Mouse (Mus musculus) cerebellum, postnatal 25 days (tissue): ENCODE data around the gene Rtn2.

Source experiments
- DNase-seq, 2 experiments: peaks; one replicate each; pipeline ENCODE4 v3.0.0; 2021; ENCODE audit warnings: mixed read lengths in 2 of 2

Rtn2 gene

DNA sequence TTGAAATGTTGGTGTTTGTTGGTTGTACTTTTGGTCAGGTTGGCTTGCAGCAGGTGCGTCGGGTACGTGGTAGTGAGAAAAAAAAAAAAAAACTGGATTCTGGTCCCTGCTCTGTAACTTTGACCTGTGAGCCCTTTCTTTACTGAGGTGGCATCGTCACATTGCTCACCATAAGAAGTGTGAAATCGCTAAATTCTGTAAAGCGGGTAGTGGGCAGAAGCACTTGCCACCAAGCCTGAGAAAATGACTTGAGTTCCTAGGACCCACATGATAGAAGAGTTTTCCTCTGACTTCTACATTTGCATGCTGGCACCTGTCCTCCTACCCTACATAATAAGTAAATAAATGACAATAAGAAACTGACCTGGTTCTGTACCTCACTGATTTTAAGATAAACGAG is 38.2 kb downstream of the Rtn2 start:
- DNase-seq: no peak

DNA sequence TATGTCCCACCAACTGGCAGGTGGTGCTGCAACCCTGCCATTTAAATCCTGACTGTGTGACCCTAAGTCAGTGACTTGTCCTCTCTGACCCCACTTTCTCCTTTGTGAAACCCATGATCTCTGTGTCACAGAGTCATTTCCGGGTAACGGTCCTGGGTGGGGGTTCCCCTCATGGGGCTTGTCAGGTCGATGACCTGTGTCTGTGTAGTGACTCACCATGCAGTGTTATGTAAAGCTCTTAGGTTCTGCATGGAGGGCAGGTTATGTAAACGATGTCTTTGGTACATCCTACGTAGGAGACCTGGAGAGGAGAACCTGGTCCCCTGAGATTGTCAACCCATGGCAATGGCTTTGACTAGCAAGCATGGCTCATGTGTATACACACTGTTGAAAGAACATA is 39.0 kb downstream of the Rtn2 start:
- DNase-seq: no peak

DNA sequence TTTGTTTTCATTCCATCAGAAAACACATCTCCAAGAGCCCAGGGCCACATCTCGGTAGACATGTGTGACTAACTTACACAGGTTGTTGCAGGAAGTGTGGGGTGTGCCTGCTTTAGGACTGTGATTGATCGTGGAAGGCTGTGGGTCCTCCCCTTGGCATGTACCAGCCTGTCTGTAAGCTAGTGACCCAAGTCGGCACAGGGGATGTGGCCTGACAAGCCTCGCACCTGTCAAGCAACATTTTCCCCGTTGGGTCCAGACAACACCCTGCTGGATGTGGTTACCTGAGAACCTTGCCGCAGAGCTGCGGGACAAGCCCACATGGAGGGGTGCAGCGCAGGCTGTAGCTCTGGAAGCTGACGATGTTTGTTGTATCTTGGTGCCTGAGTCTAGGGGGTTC is 40.1 kb downstream of the Rtn2 start:
- DNase-seq: no peak

DNA sequence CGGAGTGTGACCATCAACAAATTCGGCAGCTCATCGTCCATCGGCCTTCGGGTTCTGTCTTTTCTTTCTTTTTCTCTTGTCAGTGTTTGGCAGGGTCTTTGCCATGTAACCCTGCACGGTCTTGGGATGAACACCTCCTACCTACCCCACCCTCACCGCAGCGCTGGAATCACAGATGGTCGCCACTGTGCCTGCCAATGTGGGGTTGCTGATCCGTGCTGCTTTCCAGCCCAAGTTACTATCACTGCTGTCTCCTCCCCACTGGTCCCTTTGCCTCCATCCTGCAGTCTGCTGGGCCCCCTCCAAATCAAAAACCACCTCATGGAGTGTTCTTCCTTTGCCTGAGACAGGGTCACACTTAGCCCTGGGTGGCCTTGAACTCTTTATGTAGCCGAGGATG is 41.8 kb downstream of the Rtn2 start:
- DNase-seq: no peak

DNA sequence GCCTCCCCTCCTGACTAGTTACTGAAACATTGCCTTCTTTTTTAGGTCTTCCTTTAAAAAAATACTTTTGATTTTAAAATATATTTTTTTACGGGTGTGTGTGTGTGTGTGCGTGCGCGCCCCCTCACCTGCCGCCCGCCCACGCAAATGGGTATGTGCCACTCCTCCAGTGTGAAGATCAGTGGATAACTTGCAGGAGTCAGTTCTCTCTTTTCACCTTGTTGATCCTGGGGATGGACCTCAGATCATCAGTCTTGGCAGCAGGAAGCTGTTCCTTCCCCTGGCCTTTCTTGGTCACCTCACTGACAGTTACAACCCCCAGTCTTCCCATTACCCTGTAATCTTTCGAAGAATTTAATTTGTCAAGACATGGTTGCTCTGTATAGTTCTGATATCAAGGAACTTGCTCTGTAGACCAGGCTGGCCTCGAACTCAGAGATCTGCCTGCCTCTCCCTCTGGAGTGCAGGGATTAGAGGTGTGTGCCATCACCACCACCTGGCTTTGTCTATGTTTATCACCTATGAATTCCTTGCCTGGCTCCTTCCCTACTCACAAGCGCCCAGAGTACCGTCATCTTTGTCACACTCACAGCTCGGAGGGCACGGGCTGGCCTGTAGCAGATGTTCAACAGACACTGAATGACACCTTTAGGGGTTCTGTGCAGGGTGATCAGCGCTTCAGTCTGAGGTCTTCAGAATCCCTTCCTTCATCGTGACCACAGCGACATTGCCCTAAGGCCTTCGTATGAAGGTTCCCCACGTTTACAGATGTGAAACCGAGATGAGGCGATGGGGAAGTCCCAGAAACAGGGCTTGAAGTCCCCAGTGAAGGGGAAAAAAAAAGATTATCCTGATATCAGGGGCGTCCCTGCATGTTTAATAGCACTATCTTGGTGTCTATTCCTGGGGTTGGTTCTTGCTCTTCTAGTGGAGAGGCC is 43.1 kb downstream of the Rtn2 start:
- DNase-seq: no peak

DNA sequence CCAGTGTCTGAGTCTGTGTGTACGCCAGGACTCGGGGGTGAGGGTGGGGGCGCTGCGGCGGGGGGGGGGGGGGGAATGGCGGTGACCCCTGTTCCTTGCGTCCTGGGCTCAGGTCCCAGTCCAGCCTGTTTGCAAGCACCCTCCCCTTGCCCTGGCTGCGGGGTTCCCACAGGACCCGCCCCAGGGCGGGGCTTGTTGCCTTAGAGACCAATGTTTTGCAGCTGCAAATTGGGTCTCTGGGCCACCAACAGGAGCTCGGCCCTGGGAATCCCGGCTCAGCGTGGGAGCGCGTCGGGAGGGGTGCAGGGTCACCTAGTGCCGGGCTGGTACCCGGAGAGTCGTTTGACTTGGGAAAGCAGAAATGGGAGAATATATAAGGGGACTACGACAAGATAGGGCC is 43.9 kb downstream of the Rtn2 start:
- peak; percentile 66 to 78 for DNase-seq

DNA sequence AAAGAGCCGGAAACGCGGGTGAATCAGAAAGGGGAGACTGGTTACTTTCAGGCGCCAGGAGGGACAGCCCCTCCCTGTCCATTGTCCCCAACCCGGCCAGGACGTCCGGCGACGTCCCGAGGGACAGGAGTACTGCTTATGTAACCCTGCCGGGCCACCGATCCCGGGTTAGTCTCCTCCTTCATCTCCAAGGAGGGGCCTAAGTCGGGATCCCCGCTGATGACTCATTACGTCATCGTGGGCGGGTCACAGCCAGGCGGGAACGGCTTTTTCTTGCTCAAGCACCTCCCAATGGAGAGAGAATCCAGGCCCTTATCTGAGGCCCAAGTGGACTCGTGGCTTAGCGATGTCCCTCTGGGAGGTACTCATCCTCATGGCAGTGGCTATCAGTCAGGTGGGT is 44.7 kb downstream of the Rtn2 start:
- DNase-seq: peak; percentile 81 to 87

DNA sequence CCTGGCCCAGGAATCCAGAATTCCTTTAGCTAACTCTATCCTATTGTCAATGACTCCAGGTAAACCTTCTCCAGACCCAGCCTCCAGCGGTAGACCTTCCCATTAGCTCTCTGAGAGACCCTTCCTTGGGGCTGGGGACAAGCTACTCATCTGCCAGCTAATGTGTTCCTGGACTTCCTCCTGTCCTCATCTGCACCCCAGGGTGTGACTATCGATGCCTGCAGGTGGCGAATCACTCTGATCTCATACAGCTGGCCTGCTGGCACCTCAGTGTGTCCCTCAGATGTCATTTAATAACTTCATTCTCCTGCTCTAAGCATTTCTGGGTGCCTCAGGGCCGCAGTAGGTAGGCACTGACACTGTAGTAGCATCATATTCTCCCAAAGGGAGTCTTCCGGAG is 45.4 kb downstream of the Rtn2 start:
- no peak for DNase-seq

DNA sequence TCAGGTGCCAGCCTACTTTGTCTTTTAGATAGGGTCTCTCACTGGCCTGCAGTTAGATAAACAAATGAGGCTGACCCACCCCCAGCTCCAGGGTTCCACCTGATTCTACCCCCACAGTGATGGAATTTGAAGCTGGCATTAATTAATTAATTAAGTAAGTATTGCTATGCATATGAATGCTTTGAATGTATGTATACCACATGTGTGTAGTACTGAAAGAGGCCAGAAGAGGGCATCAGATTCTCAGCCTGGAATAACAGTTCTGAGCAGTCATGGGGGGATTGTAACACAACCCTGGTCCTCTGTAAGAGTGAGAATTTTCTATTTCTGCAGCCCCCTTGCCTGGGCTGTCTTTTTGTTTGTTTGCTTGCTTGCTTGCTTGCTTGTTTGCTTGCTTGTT is 46.0 kb downstream of the Rtn2 start:
- no peak for DNase-seq

DNA sequence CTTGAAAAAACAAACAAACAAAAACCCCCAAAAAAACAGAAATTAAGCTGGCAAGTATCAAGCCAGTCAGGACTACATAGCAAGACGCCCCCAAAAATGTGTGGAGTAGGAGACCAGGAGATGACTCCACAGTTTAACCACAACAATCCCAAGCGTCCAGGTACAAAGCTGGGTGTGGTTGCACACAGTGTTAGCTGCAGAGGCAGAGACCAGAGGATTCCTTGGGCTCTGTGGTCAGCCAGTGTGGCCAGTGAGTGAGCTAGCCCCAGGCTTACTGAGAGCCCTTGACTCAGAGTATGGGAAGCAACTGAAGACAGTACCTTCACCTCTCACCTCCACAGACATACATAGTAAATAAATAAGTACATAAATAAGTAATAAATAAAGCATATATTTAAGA is 49.5 kb downstream of the Rtn2 start:
- DNase-seq: no peak

DNA sequence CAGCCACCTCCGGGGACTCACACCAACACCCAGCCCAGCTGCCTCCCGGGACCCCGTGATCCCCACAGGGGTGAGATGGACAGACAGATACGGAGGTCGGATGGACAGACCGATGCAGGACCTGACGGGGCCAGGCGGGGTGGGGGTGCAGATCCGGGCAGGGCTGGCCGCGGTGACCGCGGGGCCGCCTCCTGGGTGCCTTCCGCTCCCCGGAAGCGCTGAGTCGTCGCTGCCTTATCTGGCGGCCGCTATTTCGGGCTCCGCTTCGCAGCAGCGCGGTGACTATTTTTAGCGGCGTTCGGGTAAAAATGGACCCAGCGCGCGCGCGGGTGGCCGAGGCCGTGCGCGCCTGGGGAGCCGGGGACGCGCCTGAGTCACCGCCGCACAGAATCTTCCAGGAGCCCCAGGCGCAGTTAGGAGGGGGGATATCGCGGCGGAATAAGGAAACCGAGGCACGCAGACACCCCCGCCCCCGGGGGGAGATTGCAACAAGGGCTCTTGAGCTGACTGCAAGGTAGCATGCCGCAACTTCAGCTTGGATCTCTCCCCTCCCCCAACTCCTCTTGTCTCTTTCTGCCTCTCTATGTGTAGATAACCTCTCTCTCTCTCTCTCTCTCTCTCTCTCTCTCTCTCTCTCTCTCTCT is 50.4 kb downstream of the Rtn2 start:
- DNase-seq: peak; percentile 85 to 88

DNA sequence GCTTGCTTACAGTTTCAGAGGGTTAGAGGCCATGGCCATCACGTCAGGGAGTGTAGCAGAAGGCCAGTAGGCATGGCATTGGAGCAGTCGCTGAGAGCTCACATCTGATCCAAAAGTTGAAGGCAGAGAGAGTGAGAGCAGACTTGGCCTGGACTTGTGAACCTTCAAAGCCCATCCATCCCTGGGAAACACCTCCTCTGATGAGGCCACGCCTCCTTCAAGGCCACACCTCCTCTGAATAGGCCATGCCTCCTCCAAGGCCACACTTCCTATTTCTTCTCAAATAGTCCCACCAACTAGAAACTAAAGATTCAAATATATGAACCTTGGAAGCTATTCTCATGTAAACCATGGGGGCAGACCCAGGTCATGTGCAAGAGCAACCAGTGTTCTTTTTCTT is 53.2 kb downstream of the Rtn2 start:
- DNase-seq: no peak

DNA sequence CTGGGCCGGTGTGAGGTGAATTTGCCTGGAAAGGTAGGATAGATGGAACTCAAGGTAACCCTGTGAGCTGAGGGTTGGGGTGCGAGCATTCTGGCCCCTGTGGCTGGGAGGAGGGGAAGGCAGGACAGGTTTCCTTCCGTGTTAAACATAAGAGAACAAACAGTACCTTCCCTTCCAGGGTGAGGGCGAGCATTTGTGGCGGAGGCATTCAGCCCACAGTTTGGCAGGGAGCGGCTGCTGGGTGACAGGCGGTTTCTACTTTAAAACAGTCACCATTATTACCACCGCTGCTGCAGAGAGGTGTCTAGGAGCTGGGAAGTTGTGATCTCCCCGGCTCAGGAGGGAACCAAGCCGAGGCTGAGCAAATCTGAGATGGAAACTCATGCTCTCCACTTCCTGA is 54.7 kb downstream of the Rtn2 start:
- no peak for DNase-seq

DNA sequence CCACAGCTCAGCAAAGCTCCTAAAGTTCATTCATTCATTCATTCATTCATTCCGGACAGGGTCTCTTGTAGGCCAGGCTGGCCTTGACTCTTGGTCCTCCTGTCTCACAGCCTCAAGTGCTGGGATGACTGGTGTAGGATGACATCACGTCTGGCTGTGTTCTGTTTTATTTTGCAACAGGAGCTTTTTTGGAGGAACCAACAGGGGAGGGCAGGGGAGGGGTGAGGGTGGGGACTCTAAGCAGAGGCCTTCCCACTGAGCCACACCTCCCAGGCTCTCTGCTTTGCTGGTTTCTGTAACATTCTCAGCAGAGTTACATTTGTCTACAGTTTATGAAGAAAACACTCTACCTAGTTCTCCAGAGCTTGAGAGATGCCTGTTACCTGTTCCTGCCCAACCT is 55.6 kb downstream of the Rtn2 start:
- DNase-seq: no peak

DNA sequence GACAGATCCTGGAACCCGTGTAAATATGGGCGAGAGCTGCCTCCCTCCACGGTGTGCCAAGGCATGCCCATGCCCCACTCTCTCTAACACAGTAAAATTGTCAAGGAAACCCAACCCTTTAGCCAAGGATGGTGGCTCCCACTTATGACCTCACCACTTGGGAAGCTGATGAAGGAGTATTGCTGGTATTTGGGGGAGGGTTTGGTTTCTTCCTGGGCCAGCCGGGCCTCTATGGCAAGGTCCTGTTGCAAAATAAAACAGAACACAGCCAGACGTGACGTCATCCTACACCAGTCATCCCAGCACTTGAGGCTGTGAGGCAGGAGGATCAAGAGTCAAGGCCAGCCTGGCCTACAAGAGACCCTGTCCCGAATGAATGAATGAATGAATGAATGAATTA is 56.2 kb downstream of the Rtn2 start:
- DNase-seq: no peak

DNA sequence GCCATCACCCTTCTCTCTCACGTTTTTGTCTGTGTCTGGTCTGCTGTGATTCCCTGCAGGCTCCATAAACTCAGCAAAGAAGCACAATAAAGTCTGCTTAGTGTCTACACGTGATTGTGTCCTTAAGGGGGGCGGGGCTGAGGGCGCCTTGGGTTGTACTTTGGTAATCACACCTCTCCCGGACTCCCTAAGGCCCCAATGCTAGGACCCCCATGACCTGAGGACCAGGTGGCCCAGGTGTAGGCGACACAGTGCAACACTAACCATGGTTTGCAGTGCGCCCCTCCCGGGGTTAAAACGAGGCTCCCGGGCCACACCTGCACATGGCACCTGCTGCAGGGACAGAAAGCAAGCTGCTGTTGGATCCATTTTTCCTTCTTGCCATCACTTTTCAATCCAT is 58.8 kb downstream of the Rtn2 start:
- DNase-seq: no peak

DNA sequence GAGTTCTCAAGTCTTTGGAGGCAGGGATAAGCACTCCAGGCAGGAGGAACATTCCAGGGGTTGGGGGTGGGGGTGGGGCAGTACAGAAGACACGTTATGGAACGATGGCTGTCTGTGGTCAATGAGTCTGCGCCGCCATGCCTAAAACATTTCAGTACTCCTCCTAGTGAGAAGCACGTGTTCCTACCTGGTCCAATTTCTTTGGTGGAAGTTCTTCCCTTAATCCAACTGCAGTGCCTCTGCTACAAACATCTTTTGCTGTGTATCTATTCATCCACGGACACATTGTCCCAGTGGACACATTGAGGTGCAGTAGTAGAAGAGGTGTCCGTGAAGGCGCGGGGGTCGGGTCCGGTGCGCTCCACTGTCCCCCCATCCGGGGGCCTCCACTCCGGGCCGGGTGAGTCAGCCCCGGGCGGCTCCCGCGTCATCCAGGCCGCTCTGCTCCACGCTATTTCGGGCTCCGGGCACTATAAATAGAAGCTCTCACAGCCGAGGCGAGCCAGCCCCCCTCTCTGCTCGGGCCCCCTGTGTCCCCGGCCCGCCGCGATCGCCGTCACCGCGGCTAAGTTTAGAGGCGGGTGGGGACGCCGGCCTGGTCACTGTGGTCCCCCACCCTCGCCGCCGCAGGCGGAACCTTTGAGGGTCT is 59.5 kb downstream of the Rtn2 start:
- peak; percentile 63 to 70 for DNase-seq

DNA sequence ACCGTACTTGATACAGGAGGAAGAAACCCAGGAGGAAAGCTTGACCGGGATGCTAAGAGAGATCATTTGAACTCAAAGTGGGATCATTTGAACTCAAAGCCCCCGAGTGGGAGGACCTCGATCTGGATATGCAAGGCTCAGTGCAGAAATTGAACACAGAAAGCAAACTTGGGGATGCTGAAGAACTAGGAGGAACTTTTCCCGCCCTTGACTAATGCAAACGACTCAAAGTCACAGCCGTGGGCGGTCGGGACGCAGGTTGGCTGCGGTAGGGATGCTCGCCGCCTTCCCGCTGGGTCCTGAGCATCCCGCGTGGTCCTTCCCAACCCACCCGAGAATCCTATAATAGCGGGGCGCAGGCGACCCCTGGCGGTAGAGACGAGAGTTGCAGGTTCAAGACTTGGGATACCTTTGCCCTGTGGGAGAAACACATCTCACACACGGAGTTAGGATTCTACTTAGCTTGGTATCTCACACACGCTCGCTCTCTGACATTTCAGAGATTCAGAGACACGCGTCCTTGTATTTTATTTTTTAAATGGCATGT is 60.1 kb downstream of the Rtn2 start:
- peak; percentile 95 to 97 for DNase-seq

DNA sequence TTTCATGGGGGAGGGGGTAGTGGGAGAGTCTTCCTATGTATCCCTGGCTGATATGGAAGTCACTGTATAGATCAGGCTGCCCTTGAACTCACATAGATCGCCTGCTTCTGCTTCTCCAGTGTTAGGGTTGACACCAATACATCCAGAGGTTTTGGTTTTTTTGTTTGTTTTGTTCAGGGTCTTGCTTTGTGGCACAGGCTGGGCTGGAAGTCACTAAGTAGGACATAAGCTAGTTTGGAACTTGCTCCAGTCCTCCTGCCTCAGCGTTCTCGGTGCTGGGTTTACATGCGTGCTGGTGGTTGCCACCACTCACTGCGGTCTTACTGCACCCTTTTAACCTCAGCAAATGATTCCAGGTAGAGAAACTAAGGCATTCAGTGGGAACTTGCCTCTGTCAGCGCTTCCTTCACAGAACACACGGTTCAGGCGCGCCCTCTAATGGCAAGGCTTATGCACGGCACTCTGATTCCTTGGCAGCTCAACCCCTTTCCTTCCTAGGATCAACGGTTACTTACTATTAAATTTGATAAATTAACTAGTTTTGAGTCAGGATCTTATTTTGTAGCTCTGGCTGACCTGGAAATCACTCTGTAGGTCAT is 60.9 kb downstream of the Rtn2 start:
- DNase-seq: peak; percentile 83 to 88

DNA sequence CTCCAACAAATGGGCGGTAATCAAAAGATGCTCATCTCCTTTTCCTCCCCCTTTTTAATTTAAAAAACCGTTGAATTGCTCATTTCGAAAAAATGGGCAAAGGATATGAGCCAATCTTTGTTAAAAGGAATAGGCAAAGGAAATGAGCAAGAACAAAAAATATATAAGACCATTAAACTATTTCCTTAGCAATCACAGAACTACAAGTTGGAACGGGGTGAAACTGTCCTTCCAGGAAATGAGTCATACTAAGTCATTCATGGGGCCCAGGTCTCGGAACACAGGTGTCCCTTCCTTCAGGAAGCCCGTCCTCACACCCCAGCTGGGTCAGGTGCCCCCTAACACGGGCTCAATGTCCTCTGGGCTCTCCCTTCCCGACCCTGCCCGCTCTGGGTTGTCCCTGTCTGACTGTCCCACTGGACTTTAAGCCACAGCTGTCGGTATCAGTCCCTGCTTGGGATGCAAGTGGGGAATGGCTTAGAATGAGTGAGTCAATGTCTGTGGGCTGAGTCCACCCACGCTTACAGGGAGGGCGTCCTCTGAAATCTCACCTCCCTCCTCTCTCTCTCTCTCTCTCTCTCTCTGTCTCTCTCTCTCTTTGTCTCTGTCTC is 61.9 kb downstream of the Rtn2 start, which contains the start of gene Ercc1:
Ercc1 (plus strand) TSS at position 542 of the 611 bp plus-strand sequence.
- peak in 1 of 2 experiments; percentile 54 for DNase-seq

DNA sequence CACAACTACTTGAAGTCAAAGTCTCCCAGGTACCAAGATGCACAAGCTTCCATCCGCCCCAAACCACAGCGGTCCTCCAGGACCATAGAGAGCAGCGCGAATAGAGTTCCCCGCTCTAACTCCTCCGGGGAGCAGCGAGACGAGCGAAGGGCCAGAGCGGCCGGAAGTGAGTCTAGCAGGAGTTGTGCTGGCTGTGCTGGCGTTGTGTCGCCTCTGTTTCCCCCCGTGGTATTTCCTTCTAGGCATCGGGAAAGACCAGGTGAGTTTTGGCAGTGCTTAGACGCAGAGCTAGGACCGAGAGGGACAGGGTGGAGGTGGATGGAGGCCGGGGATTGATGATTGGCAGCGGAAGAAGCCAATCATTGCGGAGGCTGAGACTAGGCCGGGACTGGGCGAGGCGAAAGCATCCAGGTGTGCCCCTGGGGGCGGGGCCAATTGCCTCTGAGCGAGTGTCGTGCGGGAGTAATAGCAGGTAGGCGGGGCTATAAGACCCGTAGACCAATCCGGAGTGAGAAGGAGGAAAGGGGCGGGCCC is 62.6 kb downstream of the Rtn2 start:
- DNase-seq: peak; percentile 98 to 99
